Mouse (Mus musculus) induced T-regulatory cell, adult 2 months (primary cell): ENCODE measurements at regions not wholly inside any gene's neighbourhood (a gene's known extent, or its start where the extent isn't known, plus 50 kb on each side); places are given as distances from the start of the nearest gene placed in this dataset.

ENCODE experiments used
- DNase-seq: peaks from one replicate; pipeline ENCODE4 v3.0.0-alpha.2; 2012; ENCODE audit warnings: low read depth

GRCm38 (mm10) chr11:44340531-44340930, 59.3 kb upstream of the Il12b start:
- no peak for DNase-seq

GRCm38 (mm10) chr11:44348308-44348707, 51.6 kb upstream of the Il12b start:
- DNase-seq, result no peak

- DNase-seq, result no peak
Measured at GRCm38 (mm10) chr11:44349546-44349945, 50.3 kb upstream of the Il12b start.
